Mouse (Mus musculus) layer of hippocampus, postnatal 36 days (tissue): ENCODE measurements around the gene Msh2. TPM values are rescaled to one million over a fixed set of nuclear protein-coding genes. Genes with fewer than 3 reads are reported as not detected.
"Not testable (repeated sequence)": the region's sequence is repeated elsewhere in the genome, so short reads cannot be mapped to it uniquely, and the experiment has no call there.

ENCODE experiments used
- DNase-seq, 2 experiments: peaks; one replicate each; pipeline ENCODE4 v3.0.0; 2022
- total RNA-seq, 2 experiments: library from RNA; stranded (reverse); gene quantifications; 2 replicates each; pipeline ENCODE4 v1.2.3; 2021

Msh2 gene
- 10 to 100 TPM; 35.3 to 38.1 TPM for total RNA-seq

GRCm38 (mm10) chr17:87671890-87672660, at the start of gene Msh2:
Gene Msh2 (plus strand): TSS chr17:87672330.
- DNase-seq: peak; percentile 95 to 97

GRCm38 (mm10) chr17:87625510-87626086, 46.5 kb upstream of the Msh2 start:
- no peak for DNase-seq

DNA sequence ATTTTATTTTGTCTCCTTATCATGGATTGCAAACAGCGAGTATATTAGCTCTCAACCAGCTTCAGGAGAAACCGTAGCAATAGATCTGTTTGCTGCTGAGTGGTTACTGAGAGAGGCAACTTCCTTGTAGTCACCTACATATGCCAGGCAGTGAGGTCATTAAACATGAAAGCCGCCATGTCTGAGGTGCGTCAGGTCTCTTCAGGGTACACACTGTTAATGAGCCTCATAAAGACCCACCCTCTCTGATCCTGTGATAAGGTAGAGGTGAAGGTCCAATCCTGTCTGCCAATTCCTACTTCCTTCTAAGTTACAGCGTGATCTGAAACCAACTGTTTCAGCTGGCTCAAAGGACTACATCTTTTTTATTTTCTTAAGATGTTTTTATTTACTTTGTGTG, 44.0 kb upstream of the Msh2 start:
- no peak for DNase-seq

DNA sequence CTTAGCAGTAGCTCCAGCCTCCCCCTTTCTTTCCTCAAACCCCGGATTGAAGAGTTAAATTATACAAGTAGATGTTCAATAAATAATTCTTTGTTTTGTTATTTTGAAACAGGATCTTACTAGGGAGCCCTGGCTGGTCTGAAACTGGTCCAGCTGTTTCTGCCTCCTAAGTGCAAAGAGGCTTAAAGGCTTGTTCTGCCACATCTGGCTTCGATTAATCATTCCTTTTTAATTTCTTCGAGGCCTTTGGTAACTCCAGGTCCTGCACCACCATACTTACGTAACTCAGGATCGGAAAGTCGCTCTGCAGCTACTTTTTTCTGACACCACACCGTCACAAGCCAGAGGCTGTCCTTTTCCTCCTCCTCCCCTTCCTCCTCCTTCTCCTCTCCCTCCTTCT, 43.4 kb upstream of the Msh2 start:
- no peak for DNase-seq

- no peak for DNase-seq
Measured at GRCm38 (mm10) chr17:87637056-87637389, 35.1 kb upstream of the Msh2 start.

DNA sequence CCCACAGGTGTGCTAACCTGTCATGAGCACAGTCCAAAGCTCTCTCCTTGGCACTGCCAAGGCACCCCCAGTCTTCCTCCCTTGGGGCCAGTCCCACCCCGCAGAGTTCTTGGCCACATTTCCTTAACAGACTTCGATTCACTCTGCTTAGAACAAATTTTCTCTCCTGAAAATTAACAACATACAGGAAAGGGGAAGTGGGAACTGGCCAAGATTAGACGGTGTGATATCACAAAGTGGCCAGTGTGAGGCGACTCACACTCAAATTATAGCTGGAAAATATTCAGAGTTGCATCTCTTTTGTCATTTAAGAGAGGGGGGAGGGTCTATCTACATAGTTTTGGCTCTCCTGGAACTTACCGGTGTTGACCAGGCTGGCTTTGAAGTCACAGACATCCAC, 32.9 kb upstream of the Msh2 start:
- no peak for DNase-seq

DNA sequence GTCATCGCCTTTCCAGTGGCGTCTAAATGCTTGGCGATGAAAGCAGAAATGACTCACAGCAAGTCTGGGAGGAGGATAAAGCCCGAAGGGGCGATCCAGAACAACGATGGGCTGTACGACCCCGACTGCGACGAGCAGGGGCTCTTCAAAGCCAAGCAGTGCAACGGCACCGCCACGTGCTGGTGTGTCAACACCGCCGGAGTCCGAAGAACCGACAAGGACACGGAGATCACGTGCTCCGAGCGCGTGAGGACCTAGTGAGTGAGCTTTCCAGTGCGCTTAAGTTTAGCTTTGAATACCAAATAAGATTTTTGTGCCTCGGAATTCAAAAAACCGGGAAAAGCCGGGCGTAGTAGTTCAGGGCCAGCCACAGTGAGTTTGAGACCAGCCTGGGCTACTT, 31.9 kb upstream of the Msh2 start:
- no peak for DNase-seq

GRCm38 (mm10) chr17:87641006-87641405, 31.1 kb upstream of the Msh2 start:
- DNase-seq: no peak

DNA sequence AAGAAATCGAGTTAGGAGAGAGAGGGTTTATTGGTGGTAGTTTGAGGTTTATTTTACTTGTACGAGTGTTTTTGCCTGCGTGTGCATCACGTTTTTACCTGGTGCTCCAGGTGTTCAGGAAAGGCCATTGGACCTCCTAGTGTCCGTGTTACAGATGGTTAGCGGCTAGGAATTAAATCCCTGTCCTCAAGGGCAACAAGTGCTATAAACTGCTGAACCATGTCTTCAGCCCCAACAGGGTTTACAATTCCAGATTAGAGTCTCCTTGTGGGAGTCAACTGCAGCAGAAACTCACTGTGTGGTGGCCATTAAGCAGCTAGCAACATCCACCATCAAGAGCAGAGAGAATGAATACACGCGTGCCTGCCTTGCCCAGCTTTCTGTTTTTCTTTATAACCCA, 29.4 kb upstream of the Msh2 start:
- no peak for DNase-seq

- not testable (repeated sequence) for DNase-seq
Measured at GRCm38 (mm10) chr17:87655616-87656015, 16.5 kb upstream of the Msh2 start.

- not testable (repeated sequence) for DNase-seq
Measured at GRCm38 (mm10) chr17:87661958-87662573, 10.1 kb upstream of the Msh2 start.

DNA sequence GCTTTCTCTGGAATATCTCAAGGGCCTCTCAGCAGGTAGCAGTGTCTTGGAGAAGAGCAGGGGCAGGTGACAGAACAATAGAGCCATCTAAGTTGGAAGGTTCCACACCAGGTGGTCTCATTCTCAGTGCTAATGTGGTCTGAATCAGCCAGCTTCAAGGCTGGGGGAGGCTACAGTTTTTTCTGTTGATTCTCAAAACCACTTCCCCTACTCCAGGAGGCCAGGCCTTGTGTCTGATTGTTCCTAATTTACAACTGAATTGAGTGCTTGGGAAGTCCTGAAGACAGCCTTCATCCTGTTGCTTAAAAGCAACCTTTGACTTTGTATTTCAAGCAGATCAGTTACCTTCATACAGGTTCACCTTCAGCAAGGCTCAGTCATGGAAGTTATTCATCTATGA, 7.9 kb upstream of the Msh2 start:
- DNase-seq: no peak

- peak; percentile 24 to 57 for DNase-seq
Measured at GRCm38 (mm10) chr17:87665066-87665822, 6.9 kb upstream of the Msh2 start.

GRCm38 (mm10) chr17:87672677-87673286, 652 bp downstream of the Msh2 start:
- DNase-seq: peak in 1 of 2 experiments; percentile 56

- DNase-seq: not testable (repeated sequence)
Measured at GRCm38 (mm10) chr17:87676916-87677474, 4.9 kb downstream of the Msh2 start.

DNA sequence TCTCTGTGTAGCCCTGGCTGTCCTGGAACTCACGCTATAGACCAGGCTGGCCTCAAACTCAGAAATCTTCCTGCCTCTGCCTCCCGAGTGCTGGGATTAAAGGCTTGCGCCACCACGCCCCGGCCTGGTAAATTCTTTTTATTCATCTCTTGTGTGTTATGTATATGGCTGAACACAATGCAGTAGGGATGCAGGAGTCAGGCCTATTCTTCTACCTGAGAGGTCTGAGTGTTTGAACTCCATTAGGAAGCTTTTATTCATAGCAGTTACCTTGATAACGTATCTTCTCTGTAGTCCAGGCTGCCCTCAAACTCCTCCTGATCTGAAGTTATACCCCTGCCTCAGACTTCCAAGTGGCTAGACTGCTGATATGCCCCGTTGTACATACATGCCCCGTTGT, 5.5 kb downstream of the Msh2 start:
- no peak for DNase-seq

DNA sequence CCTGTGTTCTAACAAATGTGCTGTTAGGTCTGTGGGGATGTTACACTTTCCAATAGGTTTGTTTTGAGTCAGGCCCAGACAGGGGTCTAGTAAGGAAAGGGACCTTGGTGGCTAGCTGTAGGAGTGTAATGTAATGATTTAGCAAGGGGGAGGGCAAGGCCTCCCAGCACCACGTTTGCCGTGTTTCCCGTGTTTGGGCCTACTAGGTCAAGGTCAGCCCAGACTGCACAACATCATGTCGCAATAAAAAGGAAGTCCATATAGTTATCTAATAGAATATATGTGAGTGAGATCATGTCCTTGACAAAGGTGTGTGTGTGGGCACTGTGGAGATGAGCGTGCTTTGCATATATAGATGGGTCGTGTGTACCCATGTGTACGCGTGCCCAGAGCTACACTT, 17.1 kb downstream of the Msh2 start:
- no peak for DNase-seq

DNA sequence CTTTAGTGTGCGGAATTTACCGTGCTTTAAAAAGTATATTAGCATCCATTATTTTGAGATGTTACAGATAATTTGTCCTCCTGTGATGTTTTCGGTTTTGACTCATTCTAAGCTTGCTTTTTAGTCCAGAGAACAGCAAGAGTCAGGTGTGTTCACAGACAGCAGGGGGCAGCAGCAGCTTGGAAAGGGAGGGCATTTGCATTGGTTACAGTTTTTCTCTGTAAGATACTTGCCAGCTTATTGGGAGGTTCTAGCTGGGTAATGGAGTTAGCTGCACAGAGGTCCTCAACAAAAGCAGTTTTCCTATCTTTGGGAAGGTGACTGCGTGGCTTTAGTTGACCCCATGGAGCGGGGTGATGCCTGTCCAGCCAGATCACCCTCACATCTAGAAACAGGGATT, 19.8 kb downstream of the Msh2 start:
- DNase-seq: peak; percentile 65 to 74

DNA sequence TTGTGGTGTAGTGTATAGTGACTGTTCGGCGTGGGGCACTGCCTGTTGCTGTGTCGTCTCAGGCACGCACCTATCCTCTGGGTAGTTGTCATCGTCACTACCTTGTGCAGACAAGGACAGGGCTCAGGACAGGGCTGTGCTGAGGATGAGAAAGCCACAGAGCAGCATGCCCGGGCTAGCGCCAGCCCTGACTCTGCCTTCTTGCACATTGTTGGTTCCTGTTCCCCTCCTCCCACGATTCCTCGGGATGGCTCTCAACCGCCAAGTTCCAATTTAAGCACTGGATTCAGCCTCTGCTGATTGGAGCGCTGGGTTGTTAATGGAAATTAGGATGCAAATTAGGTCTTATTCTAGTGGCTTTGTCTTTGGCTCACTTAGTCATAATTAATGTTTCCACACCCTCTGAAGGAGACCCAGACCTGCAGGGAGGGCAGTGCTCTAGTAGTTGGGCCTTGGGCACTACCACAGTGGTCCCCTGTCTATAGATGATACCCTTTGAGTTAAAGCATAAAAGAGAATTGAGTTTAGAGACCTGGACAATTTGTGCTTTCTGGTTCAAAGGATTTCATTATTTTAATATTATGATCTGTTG, 23.8 kb downstream of the Msh2 start:
- DNase-seq: no peak

- no peak for DNase-seq
Measured at GRCm38 (mm10) chr17:87696814-87697213, 24.7 kb downstream of the Msh2 start.

DNA sequence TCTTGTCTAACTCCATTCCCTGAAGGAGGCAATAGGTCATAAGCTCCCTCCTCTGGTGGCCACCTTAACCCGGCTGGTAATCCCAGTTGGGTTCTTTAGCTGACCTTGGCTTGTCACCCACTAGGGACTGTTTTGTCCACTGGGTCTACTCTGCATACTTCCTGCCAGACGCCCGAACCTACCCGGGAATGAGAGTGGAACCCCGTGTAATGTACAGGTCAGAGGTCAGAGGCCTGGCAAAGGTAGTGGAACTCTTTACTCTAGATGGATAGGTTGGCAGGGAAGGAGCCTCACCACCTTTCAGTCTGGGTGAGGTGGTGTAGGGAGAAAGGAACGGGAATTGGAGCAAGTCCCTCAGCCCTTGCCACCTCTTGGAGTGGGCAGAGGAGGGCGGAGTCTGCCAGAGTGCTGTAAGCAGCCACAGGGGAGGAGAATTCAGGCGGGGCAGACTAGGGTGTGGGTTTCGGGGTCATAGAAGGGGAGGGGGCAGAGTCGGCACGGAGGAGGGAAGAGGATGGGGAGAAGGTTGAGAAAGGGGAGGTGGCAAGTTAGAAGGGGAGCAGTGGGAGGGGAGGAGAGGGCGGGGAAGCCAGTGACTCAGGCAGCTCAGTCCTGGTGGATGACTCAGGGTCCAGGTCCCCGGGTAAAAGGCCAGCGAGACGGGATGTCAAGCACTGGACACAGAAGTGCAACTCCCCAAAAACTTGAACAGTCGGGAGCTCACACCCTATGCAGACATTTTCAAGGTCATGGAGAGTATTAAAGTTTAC, 27.1 kb downstream of the Msh2 start:
- no peak for DNase-seq
